Mouse (Mus musculus): Measurements from ENCODE around the gene Ube2g1. TPM values are rescaled to one million over a fixed set of nuclear protein-coding genes. Genes with fewer than 3 reads are reported as not detected.

Ube2g1 gene
- 10 to 100 TPM; 47.0 to 48.1 TPM for total RNA-seq (2021)
- long read RNA-seq, experiment 1, transcript Ube2g1-201 (6 exons, 3,815 nt), result major isoform, 41 of 48 reads
- long read RNA-seq, experiment 1, partial matches to known transcripts, result 0 of 48 reads
- long read RNA-seq, experiment 1, other reads (novel, unspliced or antisense), result 5 of 48 reads
- long read RNA-seq, experiment 2, transcript Ube2g1-201 (6 exons, 3,815 nt), result major isoform, 78 of 92 reads
- long read RNA-seq, experiment 2, partial matches to known transcripts, result 6 of 92 reads
- long read RNA-seq, experiment 2, other reads (novel, unspliced or antisense), result 6 of 92 reads

- peak; percentile 95 to 97 for DNase-seq (ENCODE audit: low spot score in 2 of 2)
Measured at GRCm38 (mm10) chr11:72606694-72607407, at the start of gene Ube2g1. Gene Ube2g1 (plus strand): TSS chr11:72607283.

GRCm38 (mm10) chr11:72558155-72558554, 48.9 kb upstream of the Ube2g1 start:
- no peak for DNase-seq (ENCODE audit: low spot score in 2 of 2)

GRCm38 (mm10) chr11:72560661-72561060, 46.4 kb upstream of the Ube2g1 start:
- no peak for DNase-seq (ENCODE audit: low spot score in 2 of 2)

- DNase-seq (ENCODE audit: low spot score in 2 of 2), result no peak
Measured at GRCm38 (mm10) chr11:72564232-72564807, 42.8 kb upstream of the Ube2g1 start.

- no peak for DNase-seq (ENCODE audit: low spot score in 2 of 2)
Measured at GRCm38 (mm10) chr11:72566304-72566703, 40.8 kb upstream of the Ube2g1 start.

- DNase-seq (ENCODE audit: low spot score in 2 of 2), result no peak
Measured at GRCm38 (mm10) chr11:72566816-72567338, 40.2 kb upstream of the Ube2g1 start.

GRCm38 (mm10) chr11:72569051-72569450, 38.0 kb upstream of the Ube2g1 start:
- DNase-seq (ENCODE audit: low spot score in 2 of 2), result no peak

- DNase-seq (ENCODE audit: low spot score in 2 of 2), result no peak
Measured at GRCm38 (mm10) chr11:72569671-72570318, 37.3 kb upstream of the Ube2g1 start.

GRCm38 (mm10) chr11:72570319-72570979, 36.6 kb upstream of the Ube2g1 start:
- DNase-seq (ENCODE audit: low spot score in 2 of 2), result peak; percentile 52 to 59

GRCm38 (mm10) chr11:72573819-72574218, 33.3 kb upstream of the Ube2g1 start:
- no peak for DNase-seq (ENCODE audit: low spot score in 2 of 2)

- DNase-seq (ENCODE audit: low spot score in 2 of 2), result no peak
Measured at GRCm38 (mm10) chr11:72576111-72576465, 31.0 kb upstream of the Ube2g1 start.

- DNase-seq (ENCODE audit: low spot score in 2 of 2), result no peak
Measured at GRCm38 (mm10) chr11:72576466-72577351, 30.4 kb upstream of the Ube2g1 start.

- no peak for DNase-seq (ENCODE audit: low spot score in 2 of 2)
Measured at GRCm38 (mm10) chr11:72578471-72578870, 28.6 kb upstream of the Ube2g1 start.

GRCm38 (mm10) chr11:72581609-72582447, 25.3 kb upstream of the Ube2g1 start:
- no peak for DNase-seq (ENCODE audit: low spot score in 2 of 2)

GRCm38 (mm10) chr11:72582448-72582705, 24.7 kb upstream of the Ube2g1 start:
- DNase-seq (ENCODE audit: low spot score in 2 of 2), result no peak

GRCm38 (mm10) chr11:72583092-72583491, 24.0 kb upstream of the Ube2g1 start:
- no peak for DNase-seq (ENCODE audit: low spot score in 2 of 2)

GRCm38 (mm10) chr11:72586570-72586969, 20.5 kb upstream of the Ube2g1 start:
- DNase-seq (ENCODE audit: low spot score in 2 of 2), result no peak

- no peak for DNase-seq (ENCODE audit: low spot score in 2 of 2)
Measured at GRCm38 (mm10) chr11:72587537-72588233, 19.4 kb upstream of the Ube2g1 start.

All from adrenal gland, postnatal 4 days (tissue).